Mouse (Mus musculus) G1E (cell line): ENCODE measurements around the gene Slc4a8. TPM values are rescaled to one million over a fixed set of nuclear protein-coding genes. Genes with fewer than 3 reads are reported as not detected.

Experiments
- ATAC-seq: 2 replicates; pipeline ENCODE4 v1.8.0; 2016; ENCODE audit warnings: mild to moderate bottlenecking; ENCODE audit not compliant: insufficient number of reproducible peaks, poor library complexity, low FRiP score, severe bottlenecking; ENCODE audit errors: extremely low read depth
- DNase-seq: peaks from one replicate; pipeline ENCODE4 v3.0.0; 2012; ENCODE audit warnings: low spot score
- H3K27me3 ChIP-seq: 2 replicates; pipeline ENCODE4 v1.6.1; 2012; ENCODE audit warnings: mild to moderate bottlenecking, low read length, inconsistent platforms; ENCODE audit not compliant: insufficient read depth
- H3K36me3 ChIP-seq: replicated peaks from 2 replicates; pipeline ENCODE3; 2012; ENCODE audit warnings: mild to moderate bottlenecking, inconsistent platforms
- H3K4me1 ChIP-seq: 2 replicates; pipeline ENCODE4 v1.6.1; 2012; ENCODE audit warnings: low read depth, low read length, inconsistent platforms, mixed read lengths; ENCODE audit not compliant: insufficient read depth
- H3K4me3 ChIP-seq: 2 replicates; pipeline ENCODE4 v1.5.1; 2012; ENCODE audit warnings: low read depth, mild to moderate bottlenecking, inconsistent platforms, low read length, moderate library complexity, mixed read lengths
- H3K9me3 ChIP-seq: replicated peaks from 2 replicates; pipeline ENCODE4 v1.6.1; 2012; ENCODE audit warnings: inconsistent platforms
- CTCF ChIP-seq: IDR thresholded peaks from 2 replicates; pipeline ENCODE4 v1.5.1; 2012; ENCODE audit warnings: low read depth, low read length, inconsistent platforms, mixed read lengths
- GATA1 ChIP-seq: IDR thresholded peaks from 2 replicates; pipeline ENCODE4 v1.6.1; 2012; ENCODE audit warnings: borderline replicate concordance, low read length, inconsistent platforms, mixed read lengths
- GATA2 ChIP-seq: IDR thresholded peaks from 2 replicates; pipeline ENCODE4 v1.6.1; 2012; ENCODE audit warnings: low read depth, low read length, inconsistent platforms, borderline replicate concordance
- POLR2AphosphoS5 ChIP-seq: IDR thresholded peaks from 2 replicates; pipeline ENCODE4 v1.6.1; 2012; ENCODE audit warnings: low read depth, low read length, inconsistent platforms; ENCODE audit not compliant: insufficient replicate concordance
- TAL1 ChIP-seq: conservative IDR thresholded peaks from 2 replicates; pipeline ENCODE4 v1.6.1; 2012; ENCODE audit warnings: low read depth, low read length, inconsistent platforms, mixed read lengths
- polyA plus RNA-seq: library from polyadenylated mRNA; stranded (reverse); fragments of >175 nt; gene quantifications from 2 replicates; pipeline ENCODE4 v1.2.3, GENCODE M21; 2012
- total RNA-seq, 2 experiments: library from RNA; stranded (forward) in 1 of 2; stranded (reverse) in 1 of 2; fragments of 200-1000 nt in 1 of 2; fragments of >200 nt in 1 of 2; fragmentation: Nextera tagmentation in 1 of 2; gene quantifications; 2 replicates each; pipeline ENCODE4 v1.2.3; 2014 to 2017

The Slc4a8 gene
- total and polyA plus RNA-seq, 3 experiments, result 0.27 TPM; not detected in 2

- TF ChIP-seq TAL1 (no peak), CTCF (no peak), GATA2 (no peak), GATA1 (no peak), POLR2AphosphoS5 (no peak)
- H3K36me3 ChIP-seq, result no peaks in the 10 kb centered on the region
- H3K4me1 ChIP-seq, result no peaks in the 10 kb centered on the region
- H3K27me3 ChIP-seq, result no peaks in the 10 kb centered on the region
- no peak overlapping the region; the same call in 1 of the 2 replicates for H3K4me3 ChIP-seq
- peaks cover 52% of the 10 kb centered on the region for H3K9me3 ChIP-seq
- ATAC-seq, result no peak
- no peak for DNase-seq
Measured at GRCm38 (mm10) chr15:100870001-100870774, 108.6 kb downstream of the Slc4a8 start.

DNA sequence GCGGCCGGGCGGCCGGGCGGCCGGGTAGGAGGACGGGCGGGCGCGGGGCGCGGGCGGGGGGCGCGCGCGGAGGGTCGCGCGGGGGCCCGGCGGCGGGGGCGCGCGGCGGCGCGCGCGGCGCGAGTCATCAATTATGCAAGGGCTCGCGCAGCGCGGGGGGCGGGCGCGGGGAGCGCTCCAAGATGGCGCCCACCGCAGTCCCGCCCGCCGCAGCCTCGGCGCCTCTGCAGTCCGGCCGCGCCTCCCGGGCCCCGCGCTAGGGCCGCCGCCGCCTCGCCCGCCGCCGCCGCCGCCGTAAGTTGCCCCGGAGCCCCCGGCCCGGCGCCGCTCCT, 109.2 kb downstream of the Slc4a8 start:
- H3K27me3 ChIP-seq, result no peaks in the 10 kb centered on the region
- no peaks in the 10 kb centered on the region for H3K4me1 ChIP-seq
- H3K9me3 ChIP-seq, result peaks cover 55% of the 10 kb centered on the region
- H3K4me3 ChIP-seq, result no peak overlapping the region
- no peak for TF ChIP-seq TAL1
- TF ChIP-seq CTCF, result no peak
- no peak for TF ChIP-seq GATA1
- no peak for TF ChIP-seq GATA2
- TF ChIP-seq POLR2AphosphoS5, result no peak
- DNase-seq (no peak), ATAC-seq (no peak)
- no peaks in the 10 kb centered on the region for H3K36me3 ChIP-seq

DNA sequence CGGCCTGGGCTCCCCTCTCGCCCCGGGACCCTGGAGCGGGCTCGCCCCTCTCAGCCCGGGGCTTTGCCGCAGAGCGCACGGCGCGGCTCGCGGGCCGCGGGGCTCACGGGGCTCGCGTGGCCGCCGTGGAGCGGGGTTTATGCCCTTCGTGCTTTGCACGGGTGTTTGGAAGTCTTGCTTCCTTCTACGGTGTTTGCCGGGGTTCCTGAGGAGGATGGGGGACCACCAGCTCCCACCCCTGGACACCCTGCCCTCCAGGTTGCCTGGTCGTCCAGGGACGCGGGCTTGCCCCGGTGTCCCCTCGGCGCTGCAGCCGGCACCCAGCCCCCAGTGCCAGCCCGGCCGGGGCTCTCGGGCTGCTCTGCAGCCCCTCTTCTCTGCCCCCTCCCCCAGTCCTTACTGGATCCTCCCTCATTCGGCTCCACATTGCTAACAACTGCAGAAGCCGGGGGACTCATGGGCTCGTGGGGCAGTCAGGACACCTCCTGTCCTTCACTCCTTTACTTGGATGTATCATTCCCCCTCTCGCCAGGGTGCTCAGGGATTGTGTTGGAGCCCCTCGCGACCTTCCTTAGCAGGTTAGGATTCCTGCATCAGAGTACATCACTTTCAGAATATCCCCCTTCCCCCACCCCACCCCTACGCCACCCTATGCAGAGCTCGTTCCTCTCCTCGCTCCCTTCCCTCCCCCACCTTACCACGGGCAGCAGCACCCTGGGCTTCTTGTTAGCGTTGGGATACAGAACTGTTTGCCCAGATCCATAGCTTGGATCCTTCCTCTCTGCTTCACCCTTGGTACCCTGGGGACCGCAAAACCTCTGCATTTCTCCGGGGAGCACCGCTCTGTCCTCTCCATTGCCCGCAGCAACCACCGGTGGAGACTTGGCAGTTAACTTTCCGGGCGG, 109.8 kb downstream of the Slc4a8 start:
- no peaks in the 10 kb centered on the region for H3K4me1 ChIP-seq
- H3K9me3 ChIP-seq, result peaks cover 60% of the 10 kb centered on the region
- DNase-seq, result no peak
- no peak for TF ChIP-seq TAL1
- TF ChIP-seq CTCF, result no peak
- H3K27me3 ChIP-seq, result no peaks in the 10 kb centered on the region
- no peak for ATAC-seq
- no peak overlapping the region; the same call in 1 of the 2 replicates for H3K4me3 ChIP-seq
- H3K36me3 ChIP-seq, result no peaks in the 10 kb centered on the region

DNA sequence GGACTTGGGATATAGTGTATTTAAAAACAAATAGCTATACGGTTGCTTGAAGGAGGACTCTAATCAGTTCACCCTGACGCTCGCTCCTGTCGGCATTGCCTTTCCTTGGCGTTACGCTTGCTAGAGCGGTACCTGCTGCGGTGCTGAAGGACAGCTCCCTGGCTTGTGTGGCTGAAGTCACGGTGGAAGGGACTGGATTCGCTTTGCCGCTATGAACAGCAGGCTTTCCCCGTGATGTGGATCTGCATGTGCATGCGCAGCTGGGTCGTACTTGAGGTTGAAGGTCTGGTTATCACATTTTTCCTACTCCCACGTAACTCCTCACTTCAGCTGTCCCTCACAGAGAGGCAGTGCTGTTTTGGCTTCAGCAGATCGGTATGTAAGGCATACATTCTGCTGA, 111.6 kb downstream of the Slc4a8 start:
- no peaks in the 10 kb centered on the region for H3K4me1 ChIP-seq
- H3K27me3 ChIP-seq, result no peaks in the 10 kb centered on the region
- TF ChIP-seq GATA2 (no peak), GATA1 (no peak), TAL1 (no peak), CTCF (no peak), POLR2AphosphoS5 (no peak)
- ATAC-seq (no peak), DNase-seq (no peak)
- H3K36me3 ChIP-seq, result no peaks in the 10 kb centered on the region
- peaks cover 69% of the 10 kb centered on the region for H3K9me3 ChIP-seq
- H3K4me3 ChIP-seq, result no peak overlapping the region

Other genes starting within 250 kb of the Slc4a8 start
- gene Tfcp2, start 209.7 kb upstream of the Slc4a8 start, total RNA-seq (2014; fragmentation: Nextera tagmentation), result 16.0 and 18.8 TPM in 2 replicates
- 8.7 and 10.9 TPM in 2 replicates for gene Tfcp2, start 209.7 kb upstream of the Slc4a8 start, total RNA-seq (2017)
- gene Tfcp2, start 209.7 kb upstream of the Slc4a8 start, polyA plus RNA-seq, result 2.9 and 3.9 TPM in 2 replicates
- 0.19 and 0.53 TPM in 2 replicates for gene Pou6f1, start 161.8 kb upstream of the Slc4a8 start, total RNA-seq (2014; fragmentation: Nextera tagmentation)
- 0.11 TPM in 1 of 2 replicates, not detected in the other for gene Pou6f1, start 161.8 kb upstream of the Slc4a8 start, total RNA-seq (2017)
- gene Pou6f1, start 161.8 kb upstream of the Slc4a8 start, polyA plus RNA-seq, result 0.33 and 0.74 TPM in 2 replicates
- 234 and 277 TPM in 2 replicates for gene Dazap2, start 146.4 kb upstream of the Slc4a8 start, total RNA-seq (2014; fragmentation: Nextera tagmentation)
- 177 TPM in 2 replicates for gene Dazap2, start 146.4 kb upstream of the Slc4a8 start, total RNA-seq (2017)
- 52.4 and 56.6 TPM in 2 replicates for gene Dazap2, start 146.4 kb upstream of the Slc4a8 start, polyA plus RNA-seq
- gene Smagp, start 124.8 kb upstream of the Slc4a8 start, total RNA-seq (2014; fragmentation: Nextera tagmentation), result not detected in 2 replicates
- gene Smagp, start 124.8 kb upstream of the Slc4a8 start, total RNA-seq (2017), result 2.6 and 2.7 TPM in 2 replicates
- gene Smagp, start 124.8 kb upstream of the Slc4a8 start, polyA plus RNA-seq, result 2.7 and 3.3 TPM in 2 replicates
- gene Bin2, start 92.2 kb upstream of the Slc4a8 start, total RNA-seq (2014; fragmentation: Nextera tagmentation), result 5.3 and 6.8 TPM in 2 replicates
- gene Bin2, start 92.2 kb upstream of the Slc4a8 start, total RNA-seq (2017), result 13.3 and 15.5 TPM in 2 replicates
- 13.7 and 14.3 TPM in 2 replicates for gene Bin2, start 92.2 kb upstream of the Slc4a8 start, polyA plus RNA-seq
- gene Cela1, start 73.8 kb upstream of the Slc4a8 start, total RNA-seq (2014; fragmentation: Nextera tagmentation), result not detected in 2 replicates
- gene Cela1, start 73.8 kb upstream of the Slc4a8 start, total RNA-seq (2017), result 2.9 and 6.4 TPM in 2 replicates
- 0.32 and 0.54 TPM in 2 replicates for gene Cela1, start 73.8 kb upstream of the Slc4a8 start, polyA plus RNA-seq
- not detected in 2 replicates for gene Galnt6, start 32.4 kb upstream of the Slc4a8 start, total RNA-seq (2014; fragmentation: Nextera tagmentation)
- 0.05 TPM in 1 of 2 replicates, not detected in the other for gene Galnt6, start 32.4 kb upstream of the Slc4a8 start, total RNA-seq (2017)
- gene Galnt6, start 32.4 kb upstream of the Slc4a8 start, polyA plus RNA-seq, result 0.02 TPM in 1 of 2 replicates, not detected in the other
- gene Scn8a, start 108.1 kb downstream of the Slc4a8 start, total RNA-seq (2014; fragmentation: Nextera tagmentation), result not detected in 2 replicates
- gene Scn8a, start 108.1 kb downstream of the Slc4a8 start, total RNA-seq (2017), result under 0.01 and 0.27 TPM in 2 replicates
- not detected in 2 replicates for gene Scn8a, start 108.1 kb downstream of the Slc4a8 start, polyA plus RNA-seq